Mouse (Mus musculus) heart, postnatal 14 days (tissue): Measurements from ENCODE around the gene Gap43. TPM values are rescaled to one million over a fixed set of nuclear protein-coding genes. Genes with fewer than 3 reads are reported as not detected.

Experiments used
- microRNA-seq, 2 experiments: library from miRNA; unstranded; fragments of <30 nt; microRNA quantifications; one replicate each; pipeline ENCODE4 v1.2.0; 2021 to 2022
- total RNA-seq, 2 experiments: library from RNA; stranded (reverse); gene quantifications; 2 replicates each; pipeline ENCODE4 v1.2.3; 2021

Gene Gap43
- total RNA-seq, 2 experiments from 2014 or later, result 0.57 to 1.0 TPM

Small RNA genes within 50 kb of the gene (microRNA-seq; reads per million reads assigned to microRNA genes)
- gene Mir6540, result 3.0 to 117 reads per million in 2 experiments
